23 mouse cellular contexts compared by ENCODE assay signal in genomic region chr7:126914844-126915243, GRCm38 (mm10). TPM values are rescaled to one million over a fixed set of nuclear protein-coding genes. Genes with fewer than 3 reads are reported as not detected.
"Had no signal": no experiment of that assay in that cellular context is flagged by ENCODE, and none has a peak within 500 bp of the region (broad histone marks: within the 10 kb centered on the region; RNA-seq: fewer than 3 reads in every experiment).

No protein-coding gene starts in this region.

- H3K9ac ChIP-seq: liver, postnatal 0 days; lung, embryonic 15.5 days; midbrain, embryonic 13.5 days; midbrain, embryonic 15.5 days; neural tube, embryonic 12.5 days; stomach, embryonic 15.5 days had no signal

- H3K4me3 ChIP-seq: lung, embryonic 15.5 days; midbrain, embryonic 10.5 days; midbrain, embryonic 13.5 days; midbrain, embryonic 15.5 days; neural tube, embryonic 12.5 days; stomach, embryonic 15.5 days had no signal

- H3K4me2 ChIP-seq: lung, embryonic 15.5 days; midbrain, embryonic 13.5 days; midbrain, embryonic 15.5 days; neural tube, embryonic 12.5 days; stomach, embryonic 15.5 days had no signal

- H3K27ac ChIP-seq: lung, embryonic 15.5 days; macrophage; midbrain, embryonic 10.5 days; midbrain, embryonic 13.5 days; midbrain, embryonic 15.5 days; neural tube, embryonic 12.5 days; stomach, embryonic 15.5 days; stomach, postnatal 0 days had no signal

- DNase-seq: liver, postnatal 0 days; lung, adult 2 months; lung, postnatal 14 days; lung, postnatal 36 days; right cerebral cortex, postnatal 14 days; thymus, adult 2 months; thymus, postnatal 25 days; thymus, postnatal 4 days had no signal

- H3K36me3 ChIP-seq: lung, embryonic 15.5 days; midbrain, embryonic 13.5 days; midbrain, embryonic 15.5 days; neural tube, embryonic 12.5 days; stomach, embryonic 15.5 days had no signal

- ATAC-seq: liver, postnatal 0 days; lung, postnatal 0 days; midbrain, embryonic 13.5 days; midbrain, embryonic 15.5 days had no signal

- H3K9me3 ChIP-seq: lung, embryonic 15.5 days; midbrain, embryonic 10.5 days; midbrain, embryonic 13.5 days; midbrain, embryonic 15.5 days; neural tube, embryonic 12.5 days; stomach, embryonic 15.5 days had no signal

- H3K27me3 ChIP-seq: lung, embryonic 15.5 days; midbrain, embryonic 13.5 days; midbrain, embryonic 15.5 days; neural tube, embryonic 12.5 days; stomach, embryonic 15.5 days had no signal

- H3K4me1 ChIP-seq: lung, embryonic 15.5 days; midbrain, embryonic 10.5 days; midbrain, embryonic 13.5 days; midbrain, embryonic 15.5 days; neural tube, embryonic 12.5 days; stomach, embryonic 15.5 days had no signal

RNA-seq across cellular contexts. Expression of gene Asphd1, which starts 34.5 kb away (rescaled TPM):
- total RNA-seq: megakaryocyte, adult 5-6 weeks; megakaryocyte-erythroid progenitor cell, adult 5-6 weeks; monocyte, adult 5-6 weeks; neutrophil, adult 5-6 weeks had no signal
- polyA plus RNA-seq: liver, postnatal 0 days; lung, adult 2 months; lung, postnatal 0 days; macrophage; spleen, adult 2 months; urinary bladder, adult 2 months had no signal
